Mouse (Mus musculus) liver, postnatal 0 days (tissue): ENCODE results near the gene Pou6f1. TPM values are rescaled to one million over a fixed set of nuclear protein-coding genes. Genes with fewer than 3 reads are reported as not detected.

ENCODE experiments used
- ATAC-seq: fragments of 200-750 bp; cut with Nextera tagmentation; 2 replicates; pipeline ENCODE4 v1.8.0; 2017; ENCODE audit warnings: mild to moderate bottlenecking, moderate library complexity
- DNase-seq: peaks from one replicate; pipeline ENCODE4 v3.0.0-alpha.2; 2016
- H3K27ac ChIP-seq: fragments of 300-500 bp; sonication (generic); 2 replicates; pipeline ENCODE4 v1.5.1; 2014; ENCODE audit warnings: antibody characterized with exemption, moderate library complexity, mild to moderate bottlenecking, low read depth
- H3K27me3 ChIP-seq: fragments of 300-500 bp; sonication (generic); 2 replicates; pipeline ENCODE4 v1.6.1; 2014; ENCODE audit warnings: low read length, control low read depth, mixed read lengths; ENCODE audit not compliant: insufficient read depth
- H3K36me3 ChIP-seq: fragments of 300-500 bp; sonication (generic); replicated peaks from 2 replicates; pipeline ENCODE4 v1.6.1; 2014; ENCODE audit warnings: mild to moderate bottlenecking, control low read depth, low read length, moderate library complexity, mixed read lengths; ENCODE audit not compliant: insufficient read depth
- H3K4me1 ChIP-seq: fragments of 300-500 bp; sonication (generic); 2 replicates; pipeline ENCODE4 v1.6.1; 2014; ENCODE audit warnings: antibody characterized with exemption, mild to moderate bottlenecking, control low read depth; ENCODE audit not compliant: insufficient read depth
- H3K4me2 ChIP-seq: fragments of 300-500 bp; sonication (generic); 2 replicates; pipeline ENCODE4 v1.6.1; 2014; ENCODE audit warnings: low read depth, mild to moderate bottlenecking, low read length, moderate library complexity, mixed read lengths
- H3K4me3 ChIP-seq: fragments of 300-500 bp; sonication (generic); 2 replicates; pipeline ENCODE4 v1.5.1; 2014; ENCODE audit warnings: low read depth, low read length
- H3K9ac ChIP-seq: fragments of 300-500 bp; sonication (generic); replicated peaks from 2 replicates; pipeline ENCODE4 v1.6.1; 2014; ENCODE audit warnings: mild to moderate bottlenecking, moderate library complexity
- H3K9me3 ChIP-seq: fragments of 300-500 bp; sonication (generic); 2 replicates; pipeline ENCODE4 v1.6.1; 2016; ENCODE audit warnings: mild to moderate bottlenecking, control low read depth, low read length, mixed read lengths
- CTCF ChIP-seq: sonication (generic); IDR thresholded peaks from 2 replicates; pipeline ENCODE4 v1.5.1; 2016; ENCODE audit warnings: antibody characterized with exemption, low read depth
- EP300 ChIP-seq: IDR thresholded peaks from 2 replicates; pipeline ENCODE4 v1.6.1; 2016; ENCODE audit warnings: antibody characterized with exemption, low read depth, mild to moderate bottlenecking
- WGBS: fragments of 180-500 bp; shearing (Covaris S2); extraction: QIAGEN DNeasy Blood & Tissue Kit; methylation state at CpG from one replicate; pipeline ENCODE4 v1.1.7; 2014; ENCODE audit not compliant: insufficient replicate concordance; 5-methylcytosine and 5-hydroxymethylcytosine counted together
- polyA plus RNA-seq: library from polyadenylated mRNA; unstranded; fragments of >200 nt; fragmentation: Nextera tagmentation; extraction: Ambion mirVana; gene quantifications from 2 replicates; pipeline ENCODE4 v1.2.1, GENCODE M21; 2015

Gene Pou6f1
- polyA plus RNA-seq, 1 experiment from 2014 or later: 0.74 TPM

DNA sequence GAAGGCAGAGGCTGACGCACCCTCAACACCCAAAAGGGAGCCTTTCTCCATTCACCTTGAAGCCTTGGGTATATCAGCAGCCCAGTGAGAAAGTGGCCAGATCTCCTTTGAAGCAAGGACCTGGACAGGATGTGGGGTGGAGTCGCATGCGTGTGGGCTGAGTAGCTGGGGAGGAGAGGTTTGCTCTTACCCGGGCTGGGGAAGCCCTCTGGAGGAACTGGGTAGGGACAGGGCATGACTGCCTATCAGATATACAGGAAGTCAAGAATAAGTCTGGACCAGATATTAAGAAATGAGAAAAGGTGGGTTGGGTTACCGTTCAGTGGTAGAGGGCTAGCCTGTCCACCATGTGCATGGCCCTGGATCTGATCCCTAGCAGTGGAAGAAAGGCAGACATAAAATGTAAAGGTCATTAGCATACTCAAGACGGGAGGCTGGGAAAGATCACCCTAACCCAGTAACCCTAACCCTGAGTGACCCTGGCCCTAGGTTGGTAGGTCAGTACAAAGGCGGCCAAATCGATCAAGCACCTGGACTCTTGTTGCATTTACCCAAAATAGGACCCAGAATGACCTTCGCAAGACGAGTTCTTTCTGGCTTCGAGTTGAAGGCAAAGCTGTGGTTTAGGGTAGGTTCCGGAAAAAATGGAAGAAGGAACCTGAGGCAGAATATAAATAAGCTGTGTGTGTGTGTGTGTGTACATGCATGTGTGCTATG, 31.8 kb upstream of the Pou6f1 start:
- peak overlapping the region; percentile 75 for H3K27ac ChIP-seq
- H3K36me3 ChIP-seq: no peaks in the 10 kb centered on the region
- peak; percentile 42 for ATAC-seq
- DNase-seq: no peak
- TF ChIP-seq CTCF (no peak), EP300 (no peak)
- peak overlapping the region; percentile 26; the same call in 1 of the 2 replicates for H3K9ac ChIP-seq
- no peak overlapping the region for H3K4me3 ChIP-seq
- no peaks in the 10 kb centered on the region for H3K9me3 ChIP-seq
- peaks cover 43% of the 10 kb centered on the region for H3K4me1 ChIP-seq
- 32% methylated on average over 12 of the region's 12 CpGs for WGBS
- peaks cover 16% of the 10 kb centered on the region for H3K27me3 ChIP-seq
- 0 out of 2 replicates have a peak overlapping the region, but pooled peaks have one; percentile 19 for H3K4me2 ChIP-seq

DNA sequence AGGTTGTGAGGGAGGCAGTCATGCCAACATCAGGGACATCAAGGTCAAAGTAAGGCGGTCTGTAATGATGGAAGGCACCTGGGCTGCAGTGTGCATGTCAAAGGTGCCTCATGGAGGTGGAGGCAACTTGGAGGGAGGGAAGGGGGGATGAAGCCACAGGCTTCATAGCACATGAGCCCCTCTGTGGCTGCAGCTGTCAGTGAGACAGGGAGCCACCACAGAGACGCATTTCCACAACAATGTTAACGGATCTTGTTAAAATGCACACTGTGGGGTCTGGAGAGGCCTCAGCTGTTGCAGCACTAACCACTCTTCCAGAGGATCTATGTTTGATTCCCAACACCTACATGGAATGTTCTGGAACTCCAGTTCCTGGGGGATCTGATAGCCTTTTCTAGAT, 30.3 kb upstream of the Pou6f1 start:
- no peak overlapping the region for H3K4me3 ChIP-seq
- TF ChIP-seq CTCF: no peak
- TF ChIP-seq EP300: no peak
- H3K4me1 ChIP-seq: peaks cover 35% of the 10 kb centered on the region
- no peaks in the 10 kb centered on the region for H3K36me3 ChIP-seq
- H3K27me3 ChIP-seq: 0 out of 2 replicates have a peak, but pooled peaks cover 3% of the 10 kb centered on the region
- H3K9ac ChIP-seq: no peak overlapping the region
- H3K4me2 ChIP-seq: no peak overlapping the region
- no peak overlapping the region for H3K27ac ChIP-seq
- H3K9me3 ChIP-seq: no peaks in the 10 kb centered on the region
- no peak for ATAC-seq
- 79% methylated on average over 3 of the region's 3 CpGs for WGBS
- no peak for DNase-seq

DNA sequence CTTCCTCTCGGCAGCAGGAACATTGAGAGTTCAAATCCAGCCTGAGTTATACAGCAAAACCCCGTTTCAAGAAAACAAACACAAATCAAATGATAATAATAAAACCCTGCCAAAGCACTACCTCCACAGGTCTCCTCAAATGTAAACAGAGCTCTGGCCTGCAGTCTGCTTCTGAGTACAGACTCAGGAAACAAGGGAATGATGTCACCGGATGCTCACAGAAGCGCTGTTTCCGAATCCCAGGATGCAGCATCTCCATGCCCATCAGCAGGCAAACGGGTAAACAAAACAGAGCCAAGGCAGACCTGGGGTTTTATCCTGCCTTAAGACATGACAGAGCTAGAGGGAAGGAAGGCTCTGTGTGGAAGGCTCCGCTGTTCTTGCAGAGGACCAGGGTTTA, 29.0 kb upstream of the Pou6f1 start:
- Histone ChIP-seq H3K4me3 (no peak overlapping the region), H3K9me3 (no peaks in the 10 kb centered on the region), H3K27me3 (no peaks in the 10 kb centered on the region), H3K4me2 (no peak overlapping the region), H3K9ac (no peak overlapping the region), H3K4me1 (peaks cover 37% of the 10 kb centered on the region), H3K36me3 (no peaks in the 10 kb centered on the region), H3K27ac (peak overlapping the region; percentile 39; the same call in 1 of the 2 replicates)
- DNase-seq (no peak), ATAC-seq (0 out of 2 replicates have a peak, but pooled peaks have one; percentile 26)
- WGBS: 47% methylated on average over 7 of the region's 7 CpGs
- TF ChIP-seq EP300: no peak
- TF ChIP-seq CTCF: no peak

DNA sequence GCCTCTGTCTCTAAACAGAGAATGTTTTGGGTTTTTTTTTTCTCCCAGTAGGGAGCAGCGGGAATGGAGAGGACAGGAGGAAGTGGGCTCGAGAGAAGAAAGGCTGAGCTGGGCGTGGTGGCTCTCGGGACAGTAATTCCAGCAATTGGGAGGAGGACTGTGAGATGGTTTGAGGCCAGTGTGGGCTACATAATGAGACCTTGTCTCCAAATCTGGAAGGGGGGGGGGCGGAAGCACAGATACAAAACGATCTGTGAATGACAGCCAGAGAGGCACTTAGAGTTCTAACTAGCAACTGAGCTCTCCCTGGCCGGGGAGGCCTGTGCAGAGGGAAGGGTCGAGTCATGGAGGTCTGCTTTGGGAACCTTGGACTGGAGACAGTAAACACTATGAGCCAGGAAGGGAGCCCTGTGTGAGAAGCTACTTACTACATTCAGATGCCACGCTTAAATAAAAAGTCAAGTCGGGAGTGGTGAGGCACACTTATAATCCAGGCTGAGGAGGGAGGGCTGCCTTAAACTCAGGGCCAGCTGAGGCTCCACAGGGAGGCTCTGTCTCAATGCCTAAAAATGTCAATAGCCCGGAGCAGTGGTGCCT, 28.1 kb upstream of the Pou6f1 start:
- 47% methylated on average over 11 of the region's 11 CpGs for WGBS
- DNase-seq: no peak
- H3K36me3 ChIP-seq: no peaks in the 10 kb centered on the region
- no peaks in the 10 kb centered on the region for H3K27me3 ChIP-seq
- no peak overlapping the region for H3K4me3 ChIP-seq
- TF ChIP-seq EP300 (no peak), CTCF (no peak)
- H3K27ac ChIP-seq: peak overlapping the region; percentile 44
- no peak for ATAC-seq
- no peak overlapping the region for H3K4me2 ChIP-seq
- peaks cover 35% of the 10 kb centered on the region for H3K4me1 ChIP-seq
- H3K9me3 ChIP-seq: no peaks in the 10 kb centered on the region
- H3K9ac ChIP-seq: peak overlapping the region; percentile 7; the same call in 1 of the 2 replicates

DNA sequence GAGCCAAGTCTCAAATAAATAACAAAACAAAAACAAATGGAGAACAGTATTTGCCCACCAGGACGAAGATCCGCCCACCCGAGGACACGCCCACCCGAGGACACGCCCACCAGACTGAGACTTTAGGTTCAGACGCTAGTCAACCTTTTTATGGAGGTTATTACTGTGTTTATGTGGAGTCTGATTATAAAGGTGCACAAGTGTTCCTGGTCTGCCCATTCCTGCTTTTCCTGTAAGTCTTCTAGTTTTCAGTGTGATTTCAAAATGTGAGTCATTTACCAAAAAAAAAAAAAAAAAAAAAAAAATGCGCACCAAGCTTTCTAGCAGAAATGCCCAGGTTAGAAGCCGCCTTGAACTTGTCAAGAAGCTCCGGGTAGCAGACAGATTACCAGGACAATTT, 27.5 kb upstream of the Pou6f1 start:
- TF ChIP-seq EP300 (no peak), CTCF (no peak)
- no peak for ATAC-seq
- H3K9me3 ChIP-seq: no peaks in the 10 kb centered on the region
- no peak overlapping the region for H3K4me2 ChIP-seq
- no peaks in the 10 kb centered on the region for H3K36me3 ChIP-seq
- no peak overlapping the region for H3K4me3 ChIP-seq
- peak; percentile 55 for DNase-seq
- H3K9ac ChIP-seq: no peak overlapping the region
- 39% methylated on average over 10 of the region's 10 CpGs for WGBS
- H3K27me3 ChIP-seq: no peaks in the 10 kb centered on the region
- H3K27ac ChIP-seq: peak overlapping the region; percentile 44; the same call in 1 of the 2 replicates
- H3K4me1 ChIP-seq: peaks cover 29% of the 10 kb centered on the region

DNA sequence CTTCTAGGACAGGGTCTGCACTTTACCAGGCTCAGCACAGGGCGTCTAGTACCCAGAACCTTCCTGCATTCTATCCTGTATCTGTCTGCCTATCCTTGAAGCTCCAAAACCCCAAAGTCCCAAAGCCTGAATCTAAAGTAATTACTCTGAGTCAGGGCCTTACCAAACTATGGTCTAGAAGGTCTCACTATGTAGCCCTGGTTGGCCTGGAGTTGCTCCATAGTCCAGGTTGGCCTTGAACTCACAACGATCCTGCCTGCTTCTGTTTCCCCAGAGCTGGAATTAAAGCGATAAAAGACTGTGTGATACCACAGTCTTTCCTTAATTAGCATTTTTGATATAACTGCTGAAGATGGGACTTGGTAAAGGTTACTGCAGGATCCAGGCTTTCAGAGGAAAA, 24.7 kb upstream of the Pou6f1 start:
- TF ChIP-seq CTCF: no peak
- TF ChIP-seq EP300: no peak
- ATAC-seq: no peak

More for the DNA sequence above, 24.7 kb upstream of the Pou6f1 start:
- Histone ChIP-seq H3K4me1 (peaks cover 16% of the 10 kb centered on the region; the same call in 1 of the 2 replicates), H3K4me3 (no peak overlapping the region), H3K27me3 (no peaks in the 10 kb centered on the region), H3K4me2 (no peak overlapping the region), H3K36me3 (peaks cover 19% of the 10 kb centered on the region), H3K27ac (peak overlapping the region; percentile 48; the same call in 1 of the 2 replicates), H3K9ac (no peak overlapping the region), H3K9me3 (no peaks in the 10 kb centered on the region)
- no peak for DNase-seq
- 81% methylated on average over 3 of the region's 3 CpGs for WGBS
